Mouse (Mus musculus) embryonic facial prominence, embryonic 11.5 days (tissue): ENCODE measurements at regions not wholly inside any gene's neighbourhood (a gene's known extent, or its start where the extent isn't known, plus 50 kb on each side); places are given as distances from the start of the nearest gene placed in this dataset.
A peak's percentile ranks its signal among the peaks of the same experiment; 100 is the strongest.

Experiments
- ATAC-seq: fragments of 200-750 bp; cut with Nextera tagmentation; replicated peaks from 2 replicates; pipeline ENCODE4 v1.8.0; 2017; ENCODE audit warnings: low read depth; ENCODE audit not compliant: insufficient number of reproducible peaks, low FRiP score, low TSS enrichment
- DNase-seq: peaks from one replicate; pipeline ENCODE4 v3.0.0-alpha.2; 2015; ENCODE audit warnings: low spot score
- H3K27ac ChIP-seq: fragments of 300-500 bp; sonication (generic); replicated peaks from 2 replicates; pipeline ENCODE4 v1.5.1; 2014; ENCODE audit warnings: mild to moderate bottlenecking, low read depth, low read length, control low read depth
- H3K27me3 ChIP-seq: fragments of 300-500 bp; sonication (generic); 2 replicates; pipeline ENCODE4 v1.6.1; 2014; ENCODE audit warnings: mild to moderate bottlenecking, low read length, moderate library complexity, mixed read lengths; ENCODE audit not compliant: control insufficient read depth, insufficient read depth
- H3K36me3 ChIP-seq: fragments of 300-500 bp; sonication (generic); replicated peaks from 2 replicates; pipeline ENCODE4 v1.6.1; 2014; ENCODE audit warnings: low read depth, mild to moderate bottlenecking, low read length, moderate library complexity, mixed read lengths; ENCODE audit not compliant: control insufficient read depth, insufficient read depth
- H3K4me1 ChIP-seq: fragments of 300-500 bp; sonication (generic); 2 replicates; pipeline ENCODE4 v1.6.1; 2014; ENCODE audit warnings: low read length, mixed read lengths; ENCODE audit not compliant: control insufficient read depth, insufficient read depth
- H3K4me2 ChIP-seq: fragments of 300-500 bp; sonication (generic); 2 replicates; pipeline ENCODE4 v1.6.1; 2014; ENCODE audit warnings: low read depth, mild to moderate bottlenecking, control low read depth, low read length, moderate library complexity
- H3K4me3 ChIP-seq: fragments of 300-500 bp; sonication (generic); 2 replicates; pipeline ENCODE4 v1.5.1; 2014; ENCODE audit warnings: low read depth, low read length, control low read depth
- H3K9ac ChIP-seq: fragments of 300-500 bp; sonication (generic); replicated peaks from 2 replicates; pipeline ENCODE4 v1.6.1; 2014; ENCODE audit warnings: mild to moderate bottlenecking, control low read depth, low read length
- H3K9me3 ChIP-seq: fragments of 300-500 bp; sonication (generic); replicated peaks from 2 replicates; pipeline ENCODE4 v1.6.1; 2016; ENCODE audit warnings: mild to moderate bottlenecking, low read length, inconsistent platforms, mixed read lengths; ENCODE audit not compliant: control insufficient read depth
- whole genome bisulfite sequencing: fragments of 180-500 bp; shearing (Covaris S2); extraction: QIAGEN DNeasy Blood & Tissue Kit; methylation state at CpG from one replicate; pipeline ENCODE4 v1.1.7; 2014; 5-methylcytosine and 5-hydroxymethylcytosine counted together

GRCm38 (mm10) chr4:8383162-8383561 is 144.3 kb upstream of the Car8 start:
- Histone ChIP-seq H3K9me3 (no peaks in the 10 kb centered on the region), H3K27me3 (no peaks in the 10 kb centered on the region), H3K4me3 (no peak overlapping the region), H3K27ac (no peak overlapping the region), H3K4me1 (no peaks in the 10 kb centered on the region; the same call in 1 of the 2 replicates), H3K36me3 (no peaks in the 10 kb centered on the region), H3K9ac (no peak overlapping the region), H3K4me2 (no peak overlapping the region)
- DNase-seq (no peak), ATAC-seq (no peak)
- WGBS = 92% methylated on average over 11 of the region's 11 CpGs

DNA sequence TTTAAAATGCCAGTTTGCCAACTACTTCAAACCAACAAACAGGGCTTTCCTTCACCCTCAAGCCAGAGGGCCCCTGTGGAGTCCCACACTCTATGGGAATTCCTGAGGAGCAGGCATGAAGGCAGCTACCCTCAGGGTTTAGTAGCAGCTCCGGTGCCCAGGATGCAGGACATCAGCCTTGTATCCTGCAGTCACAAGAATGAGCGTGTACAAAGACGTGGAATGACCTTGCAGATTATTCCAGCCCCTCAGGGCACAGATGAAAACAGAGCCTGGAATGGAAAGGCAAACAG is 143.2 kb upstream of the Car8 start:
- Histone ChIP-seq H3K9me3 (no peaks in the 10 kb centered on the region), H3K4me2 (no peak overlapping the region), H3K4me1 (no peaks in the 10 kb centered on the region; the same call in 1 of the 2 replicates), H3K27ac (no peak overlapping the region), H3K36me3 (no peaks in the 10 kb centered on the region), H3K4me3 (no peak overlapping the region), H3K9ac (no peak overlapping the region), H3K27me3 (no peaks in the 10 kb centered on the region)
- WGBS = 31% methylated on average over 3 of the region's 3 CpGs
- ATAC-seq (no peak), DNase-seq (peak; percentile 9)

- Histone ChIP-seq H3K27ac (no peak overlapping the region), H3K27me3 (no peaks in the 10 kb centered on the region), H3K4me2 (no peak overlapping the region), H3K36me3 (no peaks in the 10 kb centered on the region), H3K9ac (no peak overlapping the region), H3K4me3 (no peak overlapping the region), H3K4me1 (no peaks in the 10 kb centered on the region; the same call in 1 of the 2 replicates), H3K9me3 (no peaks in the 10 kb centered on the region)
- DNase-seq (no peak), ATAC-seq (peak; percentile 44; the same call in 1 of the 2 replicates)
- 23% methylated on average over 13 of the region's 13 CpGs for WGBS
These were observed 142.7 kb upstream of the Car8 start for GRCm38 (mm10) chr4:8381408-8382124.

DNA sequence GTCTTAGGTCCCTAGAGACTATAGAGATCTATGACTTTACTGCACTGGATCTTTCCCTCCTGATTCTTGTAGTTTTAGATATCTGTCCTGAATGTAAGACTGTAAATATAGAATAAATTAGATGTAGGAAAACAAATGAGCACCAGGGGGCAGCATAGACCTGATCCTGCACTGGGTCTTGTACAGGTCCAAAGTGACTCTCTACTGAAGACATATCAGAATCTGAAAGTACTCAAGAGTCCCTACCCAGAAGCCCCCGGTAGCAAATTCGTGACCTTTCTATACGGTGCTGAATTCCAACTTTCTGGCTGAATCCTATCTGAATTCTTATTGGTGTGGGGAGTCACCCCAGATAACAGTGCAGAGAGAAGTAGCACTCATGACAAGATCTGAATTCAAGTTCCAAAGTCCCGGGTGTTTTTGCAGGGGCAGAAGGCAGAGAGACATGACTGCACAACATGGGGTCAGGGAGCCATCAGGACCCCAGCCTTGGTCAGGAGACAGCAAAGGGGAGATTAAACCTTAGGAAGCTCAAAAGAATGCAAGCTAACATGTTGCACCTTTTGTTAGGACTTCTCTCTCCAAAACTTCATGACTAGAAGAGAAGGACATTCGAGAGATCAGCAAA is 142.0 kb upstream of the Car8 start:
- peak; percentile 86 for DNase-seq
- H3K36me3 ChIP-seq = no peaks in the 10 kb centered on the region
- H3K9ac ChIP-seq = no peak overlapping the region
- no peaks in the 10 kb centered on the region; the same call in 1 of the 2 replicates for H3K4me1 ChIP-seq
- WGBS = 50% methylated on average over 5 of the region's 5 CpGs
- peak; percentile 71; the same call in 1 of the 2 replicates for ATAC-seq
- no peaks in the 10 kb centered on the region for H3K27me3 ChIP-seq
- H3K4me2 ChIP-seq = no peak overlapping the region
- H3K4me3 ChIP-seq = no peak overlapping the region
- no peak overlapping the region for H3K27ac ChIP-seq
- H3K9me3 ChIP-seq = no peaks in the 10 kb centered on the region

DNA sequence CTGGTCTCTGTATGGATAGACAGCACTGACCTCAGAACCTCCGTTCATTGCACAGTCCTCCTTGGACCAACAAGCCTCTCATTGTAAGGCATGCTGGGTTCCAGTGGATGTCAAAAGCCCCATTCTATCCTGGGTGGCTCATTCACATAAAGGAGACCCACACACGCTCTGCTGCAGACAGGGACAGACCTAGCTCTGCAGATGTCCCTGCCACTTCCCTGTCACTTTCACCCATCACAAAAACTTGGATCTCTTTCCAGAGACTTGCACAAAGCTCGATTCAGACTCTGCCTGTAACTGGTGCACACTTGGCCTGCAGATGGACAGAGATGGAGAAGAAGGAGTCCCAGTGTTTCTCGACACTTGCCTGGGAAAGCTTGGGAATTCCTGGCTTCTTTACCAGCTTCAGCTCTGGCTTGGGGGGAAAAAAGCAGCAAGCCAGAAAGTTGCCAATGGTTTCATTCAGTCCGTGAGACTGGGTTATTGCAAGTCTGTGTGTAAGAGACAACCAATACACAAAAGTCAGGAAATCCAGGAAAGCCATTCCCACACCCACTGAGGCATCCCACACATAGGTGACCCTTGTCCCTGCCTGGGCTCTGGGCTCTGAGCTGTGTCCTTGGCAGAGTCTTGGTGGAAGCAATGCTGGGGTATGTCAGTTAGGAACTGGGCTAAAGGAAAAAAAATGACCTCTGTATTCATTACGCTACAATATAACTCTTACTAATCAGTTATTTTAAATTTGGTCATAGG is 136.1 kb upstream of the Car8 start:
- Histone ChIP-seq H3K4me1 (no peaks in the 10 kb centered on the region), H3K4me2 (no peak overlapping the region), H3K4me3 (no peak overlapping the region), H3K27me3 (no peaks in the 10 kb centered on the region), H3K27ac (no peak overlapping the region), H3K36me3 (no peaks in the 10 kb centered on the region), H3K9me3 (no peaks in the 10 kb centered on the region), H3K9ac (no peak overlapping the region)
- no peak for DNase-seq
- no peak for ATAC-seq
- WGBS = 49% methylated on average over 6 of the region's 6 CpGs

DNA sequence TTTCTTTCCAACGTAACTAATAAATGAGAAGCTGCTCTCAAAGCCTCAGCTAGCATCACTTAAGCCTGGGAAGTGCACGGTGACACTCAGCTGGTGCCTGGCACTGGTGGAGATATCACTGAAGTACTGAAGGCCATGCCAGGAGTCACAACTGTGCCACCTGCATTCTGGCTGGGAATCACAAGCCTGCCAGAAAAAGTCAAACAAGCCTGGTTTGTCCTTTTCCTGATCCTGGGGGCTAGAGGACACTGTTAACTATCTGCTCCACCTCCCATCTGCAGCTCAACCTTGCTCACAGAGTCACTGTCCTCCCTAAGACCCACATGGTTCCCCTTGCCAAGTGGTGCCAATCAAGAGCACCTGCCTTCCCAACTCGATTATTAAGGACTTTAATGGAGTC is 135.2 kb upstream of the Car8 start:
- ATAC-seq (no peak), DNase-seq (no peak)
- no peak overlapping the region for H3K4me3 ChIP-seq
- H3K27me3 ChIP-seq = no peaks in the 10 kb centered on the region
- H3K4me1 ChIP-seq = no peaks in the 10 kb centered on the region
- no peak overlapping the region for H3K4me2 ChIP-seq
- H3K27ac ChIP-seq = no peak overlapping the region
- H3K9ac ChIP-seq = no peak overlapping the region
- H3K36me3 ChIP-seq = no peaks in the 10 kb centered on the region
- 89% methylated on average over 3 of the region's 3 CpGs for WGBS
- H3K9me3 ChIP-seq = no peaks in the 10 kb centered on the region

GRCm38 (mm10) chr4:8372069-8372468 is 133.2 kb upstream of the Car8 start:
- H3K4me2 ChIP-seq = no peak overlapping the region
- H3K9ac ChIP-seq = no peak overlapping the region
- WGBS = 69% methylated on average over 3 of the region's 3 CpGs
- no peaks in the 10 kb centered on the region for H3K4me1 ChIP-seq
- H3K4me3 ChIP-seq = no peak overlapping the region
- no peaks in the 10 kb centered on the region for H3K36me3 ChIP-seq
- no peak overlapping the region for H3K27ac ChIP-seq
- no peaks in the 10 kb centered on the region for H3K27me3 ChIP-seq
- no peak for DNase-seq
- no peak for ATAC-seq
- no peaks in the 10 kb centered on the region for H3K9me3 ChIP-seq

DNA sequence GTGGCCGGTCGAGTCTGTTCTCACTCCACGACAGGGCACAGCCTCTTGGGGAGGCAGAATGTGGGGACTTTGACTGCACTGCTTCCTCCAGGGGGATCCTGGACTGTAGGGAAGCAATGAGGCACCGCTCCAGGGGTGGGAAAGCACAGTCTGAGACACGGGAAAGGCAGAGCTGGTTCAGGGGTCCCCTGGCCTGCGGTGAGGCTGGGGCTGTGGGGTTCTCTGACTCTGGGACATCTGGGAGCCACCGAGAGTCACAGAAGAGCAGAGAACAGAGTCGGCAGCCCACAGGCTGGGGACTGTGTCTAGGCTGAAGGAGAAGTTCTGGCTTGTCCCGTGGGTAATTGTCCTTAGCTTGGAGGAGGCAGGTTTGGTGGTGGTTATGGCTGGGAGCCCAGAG is 131.9 kb upstream of the Car8 start:
- no peaks in the 10 kb centered on the region for H3K27me3 ChIP-seq
- no peaks in the 10 kb centered on the region for H3K9me3 ChIP-seq
- H3K36me3 ChIP-seq = no peaks in the 10 kb centered on the region
- H3K9ac ChIP-seq = no peak overlapping the region
- WGBS = 73% methylated on average over 9 of the region's 9 CpGs
- DNase-seq (no peak), ATAC-seq (no peak)
- no peak overlapping the region for H3K27ac ChIP-seq
- H3K4me1 ChIP-seq = no peaks in the 10 kb centered on the region
- H3K4me2 ChIP-seq = no peak overlapping the region
- no peak overlapping the region for H3K4me3 ChIP-seq
